Mouse (Mus musculus) hindbrain, postnatal 0 days (tissue): ENCODE data around the gene Adamts16. TPM values are rescaled to one million over a fixed set of nuclear protein-coding genes. Genes with fewer than 3 reads are reported as not detected.

ENCODE experiments used
- ATAC-seq: fragments of 200-750 bp; cut with Nextera tagmentation; 2 replicates; pipeline ENCODE4 v1.8.0; 2017; ENCODE audit warnings: mild to moderate bottlenecking, moderate TSS enrichment, moderate library complexity
- DNase-seq: peaks from one replicate; pipeline ENCODE4 v3.0.0-alpha.2; 2015; ENCODE audit warnings: low spot score
- H3K27ac ChIP-seq: fragments of 300-500 bp; sonication (generic); 2 replicates; pipeline ENCODE4 v1.5.1; 2014; ENCODE audit warnings: mild to moderate bottlenecking
- H3K27me3 ChIP-seq: fragments of 300-500 bp; sonication (generic); 2 replicates; pipeline ENCODE4 v1.6.1; 2014; ENCODE audit warnings: low read length, mixed read lengths; ENCODE audit not compliant: insufficient read depth
- H3K36me3 ChIP-seq: fragments of 300-500 bp; sonication (generic); 2 replicates; pipeline ENCODE4 v1.6.1; 2014; ENCODE audit warnings: low read length, mixed read lengths; ENCODE audit not compliant: insufficient read depth
- H3K4me1 ChIP-seq: fragments of 300-500 bp; sonication (generic); 2 replicates; pipeline ENCODE4 v1.6.1; 2014; ENCODE audit warnings: antibody characterized with exemption, low read length, mixed read lengths; ENCODE audit not compliant: insufficient read depth
- H3K4me2 ChIP-seq: fragments of 300-500 bp; sonication (generic); 2 replicates; pipeline ENCODE4 v1.6.1; 2014; ENCODE audit warnings: low read depth, mild to moderate bottlenecking, low read length, moderate library complexity, mixed read lengths
- H3K4me3 ChIP-seq: fragments of 300-500 bp; sonication (generic); 2 replicates; pipeline ENCODE4 v1.5.1; 2014; ENCODE audit warnings: low read length
- H3K9ac ChIP-seq: fragments of 300-500 bp; sonication (generic); replicated peaks from 2 replicates; pipeline ENCODE4 v1.6.1; 2014; ENCODE audit warnings: mild to moderate bottlenecking, low read length, moderate library complexity, mixed read lengths
- H3K9me3 ChIP-seq: fragments of 300-500 bp; sonication (generic); 2 replicates; pipeline ENCODE4 v1.6.1; 2016; ENCODE audit warnings: low read length, mixed read lengths
- CTCF ChIP-seq: IDR thresholded peaks from 2 replicates; pipeline ENCODE4 v1.5.1; 2016; ENCODE audit warnings: antibody characterized with exemption, control low read depth, low read depth
- WGBS: fragments of 180-500 bp; shearing (Covaris S2); extraction: QIAGEN DNeasy Blood & Tissue Kit; methylation state at CpG from one replicate; pipeline ENCODE4 v1.1.7; 2014; 5-methylcytosine and 5-hydroxymethylcytosine counted together
- polyA plus RNA-seq: library from polyadenylated mRNA; unstranded; fragments of >200 nt; fragmentation: Nextera tagmentation; extraction: Ambion mirVana; gene quantifications from 2 replicates; pipeline ENCODE4 v1.2.1, GENCODE M21; 2015
- total RNA-seq: library from RNA; depleted of rRNA; stranded (reverse); fragments of >200 nt; gene quantifications from 2 replicates; pipeline ENCODE4 v1.2.3, GENCODE M21; 2014

The Adamts16 gene
- total and polyA plus RNA-seq, 2 experiments from 2014 or later = 2.4 to 4.7 TPM

DNA sequence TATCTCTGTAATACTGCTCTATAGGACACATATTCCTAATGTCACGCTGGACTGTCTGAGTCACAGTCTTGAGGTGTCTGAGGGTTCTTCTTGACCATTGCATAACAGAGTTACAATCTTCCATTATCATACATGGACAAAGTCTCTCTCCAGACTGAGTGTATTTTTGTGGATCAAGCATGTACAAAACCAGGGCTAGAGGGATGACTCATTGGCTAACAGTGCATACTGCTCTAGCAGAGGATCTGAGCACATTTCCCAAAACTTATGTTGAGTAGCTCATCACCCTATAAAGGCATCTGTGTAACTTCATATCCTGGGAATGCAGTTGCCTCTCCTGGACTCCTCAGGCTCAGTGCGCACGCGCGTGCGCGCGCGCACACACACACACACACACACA is 81.4 kb downstream of the Adamts16 start:
- no peak overlapping the region for H3K9ac ChIP-seq
- H3K4me3 ChIP-seq = no peak overlapping the region
- no peak overlapping the region for H3K27ac ChIP-seq
- no peak for DNase-seq
- TF ChIP-seq CTCF = no peak
- H3K9me3 ChIP-seq = no peaks in the 10 kb centered on the region
- no peak for ATAC-seq
- 96% methylated on average over 9 of the region's 9 CpGs for WGBS
- H3K4me2 ChIP-seq = no peak overlapping the region
- no peaks in the 10 kb centered on the region for H3K27me3 ChIP-seq
- H3K4me1 ChIP-seq = no peaks in the 10 kb centered on the region
- no peaks in the 10 kb centered on the region for H3K36me3 ChIP-seq

DNA sequence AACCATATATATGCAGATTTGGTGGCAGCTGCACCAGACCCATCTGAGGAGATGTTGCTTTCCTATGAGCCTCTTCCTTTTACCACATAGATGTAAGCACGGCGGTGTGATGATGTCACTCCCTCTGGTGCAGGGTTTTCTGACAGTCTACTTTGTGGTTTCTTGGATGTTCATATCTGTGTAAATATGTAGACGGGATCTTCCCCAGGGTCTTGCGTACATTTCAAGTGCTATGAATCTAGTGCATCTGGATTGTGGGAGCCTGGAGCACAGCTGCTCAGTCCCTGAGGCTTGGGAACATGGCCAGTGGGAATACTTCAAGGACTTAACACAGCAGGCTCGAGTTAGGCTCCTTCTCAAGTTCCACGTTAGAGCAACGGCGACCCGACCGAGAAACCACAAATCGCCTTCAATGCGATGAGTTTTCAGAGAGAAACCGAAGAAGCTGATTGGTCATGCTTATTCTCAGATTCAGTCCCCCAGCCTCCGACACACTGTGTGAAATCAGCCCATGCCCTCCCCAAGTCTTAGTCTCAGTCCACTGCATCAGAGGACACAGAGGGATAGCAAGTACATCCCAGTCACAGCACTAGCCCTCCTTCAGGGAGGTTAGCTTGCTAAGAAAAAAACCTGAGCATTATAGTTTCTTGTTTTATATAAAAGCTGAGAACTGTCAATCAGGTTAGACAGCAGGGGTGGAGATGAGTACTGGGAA is 95.2 kb downstream of the Adamts16 start:
- no peak overlapping the region for H3K4me2 ChIP-seq
- H3K4me1 ChIP-seq = no peaks in the 10 kb centered on the region
- no peak overlapping the region for H3K9ac ChIP-seq
- no peaks in the 10 kb centered on the region for H3K27me3 ChIP-seq
- TF ChIP-seq CTCF = no peak
- ATAC-seq = no peak
- H3K36me3 ChIP-seq = no peaks in the 10 kb centered on the region
- WGBS = 57% methylated on average over 14 of the region's 14 CpGs
- H3K27ac ChIP-seq = no peak overlapping the region
- no peaks in the 10 kb centered on the region for H3K9me3 ChIP-seq
- no peak overlapping the region for H3K4me3 ChIP-seq
- no peak for DNase-seq

DNA sequence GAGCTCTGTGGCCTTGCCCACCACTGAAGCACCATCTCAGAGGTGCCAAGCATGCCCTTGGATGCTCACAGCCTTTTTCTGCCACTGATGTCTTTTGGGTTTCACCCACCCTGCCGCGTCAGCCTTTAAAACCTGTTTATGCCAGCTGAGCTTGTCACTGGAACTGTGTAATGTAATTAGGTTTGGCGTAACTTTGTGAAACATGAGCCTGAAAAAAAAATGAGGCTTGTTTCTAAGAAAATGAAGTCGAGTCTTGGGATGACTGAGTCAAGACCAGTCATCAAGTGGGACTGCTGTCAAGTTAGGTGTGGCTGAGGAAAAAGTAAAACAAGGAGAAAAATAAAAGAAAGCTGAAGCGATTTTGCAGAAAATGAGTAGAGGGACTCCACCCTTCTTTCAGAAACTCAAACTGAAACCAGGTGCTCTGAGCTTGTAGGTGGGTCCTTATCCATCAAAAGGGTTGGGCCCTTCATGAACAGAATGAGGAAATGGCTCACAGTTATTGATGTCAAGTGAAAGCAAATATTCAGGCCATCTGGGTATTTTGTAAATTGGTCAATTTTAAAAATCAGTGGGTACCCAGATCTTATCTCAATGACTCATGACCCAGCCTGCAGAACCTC is 97.1 kb downstream of the Adamts16 start:
- Histone ChIP-seq H3K9me3 (no peaks in the 10 kb centered on the region), H3K36me3 (no peaks in the 10 kb centered on the region), H3K9ac (no peak overlapping the region), H3K4me1 (peaks cover 4% of the 10 kb centered on the region; the same call in 1 of the 2 replicates), H3K4me2 (no peak overlapping the region), H3K27me3 (no peaks in the 10 kb centered on the region), H3K4me3 (no peak overlapping the region), H3K27ac (no peak overlapping the region)
- ATAC-seq (no peak), DNase-seq (no peak)
- TF ChIP-seq CTCF = no peak
- WGBS = 74% methylated on average over 5 of the region's 5 CpGs

DNA sequence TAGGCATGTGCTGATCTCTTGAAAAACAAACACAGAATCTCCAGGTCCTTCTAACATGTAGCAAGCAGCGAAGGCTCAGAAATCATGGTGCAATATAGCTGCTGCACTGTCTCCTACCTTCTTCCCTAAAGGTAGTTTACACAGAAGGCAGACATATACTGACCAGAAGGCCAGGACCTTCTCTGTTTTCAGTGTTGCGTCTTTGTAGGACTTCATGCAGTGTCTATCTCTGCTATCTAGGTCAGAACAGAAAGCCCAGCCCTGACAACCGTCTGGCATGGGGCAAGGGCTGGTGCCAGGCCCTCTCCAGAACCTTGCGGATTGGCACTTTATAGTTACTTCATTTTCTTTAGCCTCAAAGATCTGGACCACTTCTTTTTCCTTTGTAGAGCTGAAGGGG is 98.9 kb downstream of the Adamts16 start:
- 73% methylated on average over 4 of the region's 4 CpGs for WGBS
- no peak for ATAC-seq
- no peak for TF ChIP-seq CTCF

DNA sequence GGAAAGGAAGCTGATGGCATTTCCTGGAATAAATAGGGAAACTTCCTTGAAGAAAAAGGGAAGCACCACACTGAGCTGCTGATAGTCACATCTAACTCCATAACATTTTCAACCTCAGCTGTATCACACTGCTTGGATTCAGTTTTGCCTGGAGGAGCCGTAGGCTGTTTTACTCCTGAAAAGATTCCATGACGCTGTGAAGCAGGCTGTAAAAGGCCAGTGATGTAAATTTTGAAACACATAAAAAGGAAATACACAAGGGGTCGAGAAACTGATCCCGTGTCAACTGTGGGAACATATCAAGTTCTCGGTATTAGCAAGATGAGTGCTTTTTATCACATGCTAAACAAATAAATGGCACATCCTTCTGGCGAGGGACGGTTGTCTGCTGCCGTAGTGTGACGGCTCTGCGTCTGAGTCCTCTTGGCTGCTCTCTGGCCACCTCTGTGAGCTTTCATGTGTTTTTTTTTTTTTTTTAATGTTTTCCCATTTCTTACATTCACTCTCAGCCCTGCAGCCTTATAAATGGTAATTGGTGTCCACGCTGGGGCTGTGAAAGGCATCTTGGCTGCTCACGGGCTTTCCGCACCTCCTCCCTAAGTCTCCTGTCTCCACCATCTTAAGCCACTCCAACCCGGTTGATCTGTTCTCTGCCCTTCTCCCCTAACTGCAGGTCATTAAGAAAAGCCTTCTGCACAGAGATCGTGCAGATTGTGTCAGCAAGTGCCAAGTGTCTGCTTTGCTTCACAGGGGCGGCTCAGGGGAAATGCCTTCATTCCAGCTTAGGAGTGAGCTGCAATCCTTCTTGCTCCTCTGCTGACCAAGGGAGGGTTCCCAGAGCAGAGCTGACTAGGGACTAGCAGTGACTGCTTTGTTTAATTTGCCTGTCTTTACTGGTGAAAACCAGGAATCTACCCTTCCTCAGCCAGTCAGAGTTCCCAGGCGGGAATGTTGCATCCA is 101.0 kb downstream of the Adamts16 start:
- ATAC-seq (no peak), DNase-seq (peak; percentile 15)
- H3K4me3 ChIP-seq = no peak overlapping the region
- H3K9me3 ChIP-seq = no peaks in the 10 kb centered on the region
- 59% methylated on average over 17 of the region's 17 CpGs for WGBS
- no peak overlapping the region for H3K27ac ChIP-seq
- no peak for TF ChIP-seq CTCF
- H3K9ac ChIP-seq = no peak overlapping the region
- H3K4me2 ChIP-seq = no peak overlapping the region
- H3K27me3 ChIP-seq = no peaks in the 10 kb centered on the region
- H3K4me1 ChIP-seq = peaks cover 4% of the 10 kb centered on the region; the same call in 1 of the 2 replicates
- no peaks in the 10 kb centered on the region for H3K36me3 ChIP-seq

More for the DNA sequence above, 98.9 kb downstream of the Adamts16 start:
- H3K4me2 ChIP-seq = no peak overlapping the region
- no peaks in the 10 kb centered on the region for H3K9me3 ChIP-seq
- no peak overlapping the region for H3K9ac ChIP-seq
- no peak for DNase-seq
- H3K4me3 ChIP-seq = no peak overlapping the region
- H3K36me3 ChIP-seq = no peaks in the 10 kb centered on the region
- peaks cover 4% of the 10 kb centered on the region; the same call in 1 of the 2 replicates for H3K4me1 ChIP-seq
- no peak overlapping the region for H3K27ac ChIP-seq
- no peaks in the 10 kb centered on the region for H3K27me3 ChIP-seq

DNA sequence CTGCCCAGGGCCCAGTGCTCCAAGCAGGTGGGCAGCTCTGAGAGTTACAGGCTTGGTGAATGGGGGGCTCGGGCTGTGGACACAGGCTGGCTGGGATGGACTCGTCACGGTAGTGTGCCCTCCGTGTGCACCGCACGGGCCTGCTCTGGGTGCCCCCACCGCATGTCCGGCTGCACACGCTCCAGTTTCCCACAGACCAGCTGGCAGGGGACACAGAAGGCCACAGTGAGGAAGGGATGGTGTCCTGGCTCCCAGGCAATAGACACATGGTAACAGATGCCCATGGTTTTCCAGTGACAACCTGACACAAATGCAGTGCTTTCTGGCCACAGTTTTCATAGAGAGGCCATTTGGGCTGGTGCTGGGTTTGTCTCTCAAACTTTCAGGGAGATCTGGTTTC is 102.8 kb downstream of the Adamts16 start:
- H3K4me1 ChIP-seq = peaks cover 4% of the 10 kb centered on the region; the same call in 1 of the 2 replicates
- H3K27ac ChIP-seq = no peak overlapping the region
- no peak overlapping the region for H3K9ac ChIP-seq
- H3K9me3 ChIP-seq = no peaks in the 10 kb centered on the region
- ATAC-seq (no peak), DNase-seq (no peak)
- no peak overlapping the region for H3K4me3 ChIP-seq
- no peaks in the 10 kb centered on the region for H3K36me3 ChIP-seq
- TF ChIP-seq CTCF = no peak
- 80% methylated on average over 9 of the region's 9 CpGs for WGBS
- H3K27me3 ChIP-seq = no peaks in the 10 kb centered on the region
- H3K4me2 ChIP-seq = no peak overlapping the region
